ENCODE assay signal across 8 mouse cellular contexts in the genomic region with DNA sequence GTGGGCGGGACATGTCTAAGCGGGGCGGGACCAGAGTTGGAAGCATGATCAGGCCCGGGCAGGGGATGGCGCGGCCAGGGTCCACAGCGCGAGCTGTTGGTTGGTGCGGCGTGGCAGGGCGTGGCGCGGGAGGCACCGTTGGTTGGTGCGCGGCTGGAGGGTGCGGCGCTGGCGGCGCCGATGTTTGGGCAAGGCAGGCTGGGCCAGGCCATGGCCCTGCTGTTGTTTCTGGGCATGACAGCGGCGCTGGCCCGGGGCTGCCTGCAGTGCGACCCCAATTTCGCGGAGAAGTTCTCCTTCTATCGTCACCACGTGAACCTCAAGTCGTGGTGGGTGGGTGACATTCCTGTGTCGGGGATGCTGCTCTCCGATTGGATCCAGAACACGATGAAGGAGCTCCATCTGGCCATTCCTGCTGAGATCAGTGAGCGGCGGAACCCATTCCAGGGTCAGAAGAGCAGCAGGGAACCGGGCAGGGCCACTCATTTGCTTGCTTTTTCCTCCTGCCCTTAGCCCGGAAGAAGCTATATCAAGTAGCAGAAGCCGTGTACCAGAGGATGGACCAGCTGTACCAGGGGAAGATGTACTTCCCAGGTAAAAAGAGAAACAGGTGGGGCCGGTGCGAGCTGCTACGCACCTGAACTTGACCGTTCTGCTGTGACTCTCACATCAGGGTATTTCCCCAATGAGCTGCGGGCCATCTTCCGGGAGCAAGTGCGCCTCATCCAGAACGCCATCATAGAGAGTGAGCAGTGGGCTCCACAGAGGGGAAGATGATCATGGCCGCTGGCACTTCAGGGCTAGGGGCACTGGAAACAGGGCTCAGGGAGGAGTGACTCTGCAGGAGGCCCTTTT. TPM values are rescaled to one million over a fixed set of nuclear protein-coding genes. Genes with fewer than 3 reads are reported as not detected.
A peak's percentile ranks its signal among the peaks of the same experiment; 100 is the strongest.
DNase-seq lines count a peak whose midpoint lies in the region; ATAC-seq and TF ChIP-seq lines count a peak whose summit lies in the region.

No protein-coding gene starts in this region.

- peaks cover 3 to 4% of the 10 kb centered on the region in 2 experiments; a peak in 1 of 4 replicates for H3K4me1 ChIP-seq in ES-E14 (ENCODE audit: control insufficient read depth in 2 of 2, insufficient read depth in 2 of 2, low read length in 2 of 2, poor library complexity in 1 of 2)
- H3K4me1 ChIP-seq in forebrain, embryonic 16.5 days (replicated peaks; ENCODE audit: control insufficient read depth, insufficient read depth, low read length): peaks cover 38% of the 10 kb centered on the region
- H3K4me1 ChIP-seq in lung, embryonic 15.5 days: peaks cover 40% of the 10 kb centered on the region

- no peaks in the 10 kb centered on the region for H3K27me3 ChIP-seq in forebrain, embryonic 16.5 days (replicated peaks; ENCODE audit: control insufficient read depth, insufficient read depth, low read length)
- no peaks in the 10 kb centered on the region for H3K27me3 ChIP-seq in lung, embryonic 15.5 days

- in situ Hi-C loops in ES-E14 (cut with MboI; ENCODE audit: low sequenced_read_pairs in 2 of 2, unreplicated experiment in 2 of 2): no loop called here

- peak overlapping the region; percentile 59 for H3K9ac ChIP-seq in ES-E14 (ENCODE audit: insufficient read depth, low read depth, low read length, poor library complexity, severe bottlenecking)
- peak overlapping the region; percentile 42 for H3K9ac ChIP-seq in forebrain, embryonic 16.5 days (replicated peaks; ENCODE audit: low read depth, low read length)
- H3K9ac ChIP-seq in lung, embryonic 15.5 days: peak overlapping the region; percentile 62

- peaks cover 15% of the 10 kb centered on the region for H3K36me3 ChIP-seq in ES-E14 (ENCODE audit: control insufficient read depth, insufficient read depth, low read length, poor library complexity, severe bottlenecking)
- peaks cover 10% of the 10 kb centered on the region; the same call in 1 of the 2 replicates for H3K36me3 ChIP-seq in forebrain, embryonic 16.5 days (ENCODE audit: control insufficient read depth, insufficient read depth)
- H3K36me3 ChIP-seq in lung, embryonic 15.5 days: peaks cover 12% of the 10 kb centered on the region

- 3% methylated on average over 47 of the region's 47 CpGs for WGBS in forebrain, embryonic 16.5 days
- under 1% methylated on average over 47 of the region's 47 CpGs for WGBS in lung, embryonic 15.5 days

- peak; percentile 89 for DNase-seq in ES-E14 (ENCODE audit: low read depth, low spot score)
- peak; percentile 97 for DNase-seq in cerebellum, adult 11-12 months
- peak; percentile 96 for DNase-seq in heart, postnatal 4 days
- DNase-seq in layer of hippocampus, adult 8-10 months (ENCODE audit: low spot score in 2 of 2): peak; percentile 96
- peak; percentile 95 for DNase-seq in ovary, adult 18-20 months (ENCODE audit: low spot score)
- peak; percentile 86 for DNase-seq in thymus, postnatal 0 days (ENCODE audit: low spot score)

- H3K4me3 ChIP-seq in ES-E14 (ENCODE audit: insufficient read depth in 1 of 2, low read depth in 1 of 2, low read length in 2 of 2, poor library complexity in 1 of 2, severe bottlenecking in 1 of 2): peak overlapping the region; percentile 68 to 94
- peak overlapping the region; percentile 86 for H3K4me3 ChIP-seq in forebrain, embryonic 16.5 days (replicated peaks; ENCODE audit: low read length)
- peak overlapping the region; percentile 69 for H3K4me3 ChIP-seq in lung, embryonic 15.5 days

- peak overlapping the region; percentile 76 for H3K4me2 ChIP-seq in forebrain, embryonic 16.5 days (ENCODE audit: low read length)
- H3K4me2 ChIP-seq in lung, embryonic 15.5 days: peak overlapping the region; percentile 95

- H3K27ac ChIP-seq in ES-E14 (ENCODE audit: insufficient read depth, low read depth, low read length, poor library complexity, severe bottlenecking): no peak overlapping the region; the same call in none of the 2 replicates
- peak overlapping the region; percentile 93 for H3K27ac ChIP-seq in forebrain, embryonic 16.5 days (ENCODE audit: low read length)
- peak overlapping the region; percentile 88 for H3K27ac ChIP-seq in lung, embryonic 15.5 days

- peak; percentile 84 for ATAC-seq in forebrain, embryonic 16.5 days
- ATAC-seq in lung, embryonic 15.5 days (ENCODE audit: borderline replicate concordance, extremely low read depth, low FRiP score, low TSS enrichment): peak; percentile 90

- no peaks in the 10 kb centered on the region for H3K9me3 ChIP-seq in ES-E14 (ENCODE audit: control insufficient read depth, insufficient read depth, low read depth, low read length)
- no peaks in the 10 kb centered on the region for H3K9me3 ChIP-seq in forebrain, embryonic 16.5 days (ENCODE audit: control insufficient read depth, low read length)
- H3K9me3 ChIP-seq in lung, embryonic 15.5 days: no peaks in the 10 kb centered on the region

TF ChIP-seq in ES-E14, 5 proteins besides CTCF, POLR2A, EP300 and RAD21:
- TF ChIP-seq HCFC1 (IDR thresholded peaks at IDR 0.05; ENCODE audit: borderline replicate concordance, insufficient read depth, low read length): no peak; the same call in 1 of the 2 replicates
- peak; percentile 44; the same call in 1 of the 2 replicates for TF ChIP-seq ZNF384 (IDR thresholded peaks at IDR 0.05; ENCODE audit: low read depth, low read length)

RNA-seq across cellular contexts. Expression of gene Izumo4, which starts 0.8 kb away (rescaled TPM):
- 8.9 and 13.9 TPM in 2 replicates for total RNA-seq in ES-E14 (2012; rRNA removed)
- 32.5 and 44.1 TPM in 2 replicates for polyA plus RNA-seq in forebrain, embryonic 16.5 days (2015; fragmentation: Nextera tagmentation; extraction: Ambion mirVana)
- total RNA-seq in heart, postnatal 4 days (2021): 1 to 10 TPM; 3.2 to 4.6 TPM
- 10 to 100 TPM; 56.6 to 73.2 (median 69.8) TPM for total RNA-seq in layer of hippocampus, adult 8-10 months (2022)
- 19.8 and 23.0 TPM in 2 replicates for polyA plus RNA-seq in lung, embryonic 15.5 days (2015; fragmentation: Nextera tagmentation; extraction: Ambion mirVana)
- polyA plus RNA-seq in thymus, postnatal 0 days (2015; fragmentation: Nextera tagmentation; extraction: Ambion mirVana): 17.8 and 20.1 TPM in 2 replicates

RNA-seq across cellular contexts. Expression of gene Mob3a, which starts 1.0 kb away (rescaled TPM):
- 18.8 and 29.2 TPM in 2 replicates for total RNA-seq in ES-E14 (2012; rRNA removed)
- 56.9 and 59.4 TPM in 2 replicates for polyA plus RNA-seq in forebrain, embryonic 16.5 days (2015; fragmentation: Nextera tagmentation; extraction: Ambion mirVana)
- 10 to 100 TPM; 12.5 to 13.0 TPM for total RNA-seq in heart, postnatal 4 days (2021)
- total RNA-seq in layer of hippocampus, adult 8-10 months (2022): 10 to 100 TPM; 13.8 to 18.0 (median 15.0) TPM
- polyA plus RNA-seq in lung, embryonic 15.5 days (2015; fragmentation: Nextera tagmentation; extraction: Ambion mirVana): 44.5 and 44.7 TPM in 2 replicates
- 107 and 114 TPM in 2 replicates for polyA plus RNA-seq in thymus, postnatal 0 days (2015; fragmentation: Nextera tagmentation; extraction: Ambion mirVana)

RNA-seq across cellular contexts. Expression of gene Mknk2, which starts 24.9 kb away (rescaled TPM):
- 33.6 and 40.7 TPM in 2 replicates for total RNA-seq in ES-E14 (2012; rRNA removed)
- polyA plus RNA-seq in forebrain, embryonic 16.5 days (2015; fragmentation: Nextera tagmentation; extraction: Ambion mirVana): 57.1 and 61.2 TPM in 2 replicates
- 100 to 1,000 TPM; 105 TPM for total RNA-seq in heart, postnatal 4 days (2021)
- 10 to 100 TPM; 41.9 to 50.0 (median 45.1) TPM for total RNA-seq in layer of hippocampus, adult 8-10 months (2022)
- polyA plus RNA-seq in lung, embryonic 15.5 days (2015; fragmentation: Nextera tagmentation; extraction: Ambion mirVana): 99.8 and 104 TPM in 2 replicates
- polyA plus RNA-seq in thymus, postnatal 0 days (2015; fragmentation: Nextera tagmentation; extraction: Ambion mirVana): 119 and 125 TPM in 2 replicates

RNA-seq across cellular contexts. Expression of gene Ap3d1, which starts 39.3 kb away (rescaled TPM):
- total RNA-seq in ES-E14 (2012; rRNA removed): 74.8 and 106 TPM in 2 replicates
- 101 and 102 TPM in 2 replicates for polyA plus RNA-seq in forebrain, embryonic 16.5 days (2015; fragmentation: Nextera tagmentation; extraction: Ambion mirVana)
- 10 to 100 TPM; 47.8 to 53.8 TPM for total RNA-seq in heart, postnatal 4 days (2021)
- total RNA-seq in layer of hippocampus, adult 8-10 months (2022): 100 to 1,000 TPM; 136 to 163 (median 147) TPM
- 68.2 and 72.4 TPM in 2 replicates for polyA plus RNA-seq in lung, embryonic 15.5 days (2015; fragmentation: Nextera tagmentation; extraction: Ambion mirVana)
- 48.0 and 54.8 TPM in 2 replicates for polyA plus RNA-seq in thymus, postnatal 0 days (2015; fragmentation: Nextera tagmentation; extraction: Ambion mirVana)

RNA-seq across cellular contexts. Expression of gene Btbd2, which starts 45.9 kb away (rescaled TPM):
- total RNA-seq in ES-E14 (2012; rRNA removed): 45.7 and 64.7 TPM in 2 replicates
- 75.2 and 79.7 TPM in 2 replicates for polyA plus RNA-seq in forebrain, embryonic 16.5 days (2015; fragmentation: Nextera tagmentation; extraction: Ambion mirVana)
- total RNA-seq in heart, postnatal 4 days (2021): 10 to 100 TPM; 42.2 to 42.4 TPM
- 100 to 1,000 TPM in 2 of 4 experiments, 10 to 100 TPM in 2; 92.1 to 103 (median 97.9) TPM for total RNA-seq in layer of hippocampus, adult 8-10 months (2022)
- 83.0 and 85.2 TPM in 2 replicates for polyA plus RNA-seq in lung, embryonic 15.5 days (2015; fragmentation: Nextera tagmentation; extraction: Ambion mirVana)
- 31.6 and 31.9 TPM in 2 replicates for polyA plus RNA-seq in thymus, postnatal 0 days (2015; fragmentation: Nextera tagmentation; extraction: Ambion mirVana)
